Mouse (Mus musculus) embryo, embryonic 11 days (tissue): ENCODE results near the gene Wdr41.

Experiments used
- DNase-seq: peaks from one replicate; pipeline ENCODE4 v3.0.0-alpha.2; 2015

Gene Wdr41

DNA sequence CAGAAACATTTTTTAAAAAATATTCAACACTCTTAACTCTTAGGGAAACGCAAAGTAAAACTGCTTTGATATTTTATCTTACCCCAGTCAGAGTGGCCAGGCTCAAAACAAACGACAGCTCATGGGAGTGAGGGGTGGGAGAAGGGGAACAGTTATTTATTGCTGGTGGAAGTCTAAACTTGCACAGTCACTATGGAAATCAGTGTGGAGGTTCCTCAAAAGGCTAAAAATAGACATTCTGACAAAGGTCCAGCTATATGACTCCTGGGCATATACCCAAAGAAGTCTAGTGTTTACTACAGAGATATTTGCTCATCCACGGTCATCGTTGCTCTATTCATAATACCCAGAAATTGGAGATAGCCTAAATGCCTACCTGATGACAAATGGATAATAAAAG is 62.1 kb downstream of the Wdr41 start:
- DNase-seq = no peak

DNA sequence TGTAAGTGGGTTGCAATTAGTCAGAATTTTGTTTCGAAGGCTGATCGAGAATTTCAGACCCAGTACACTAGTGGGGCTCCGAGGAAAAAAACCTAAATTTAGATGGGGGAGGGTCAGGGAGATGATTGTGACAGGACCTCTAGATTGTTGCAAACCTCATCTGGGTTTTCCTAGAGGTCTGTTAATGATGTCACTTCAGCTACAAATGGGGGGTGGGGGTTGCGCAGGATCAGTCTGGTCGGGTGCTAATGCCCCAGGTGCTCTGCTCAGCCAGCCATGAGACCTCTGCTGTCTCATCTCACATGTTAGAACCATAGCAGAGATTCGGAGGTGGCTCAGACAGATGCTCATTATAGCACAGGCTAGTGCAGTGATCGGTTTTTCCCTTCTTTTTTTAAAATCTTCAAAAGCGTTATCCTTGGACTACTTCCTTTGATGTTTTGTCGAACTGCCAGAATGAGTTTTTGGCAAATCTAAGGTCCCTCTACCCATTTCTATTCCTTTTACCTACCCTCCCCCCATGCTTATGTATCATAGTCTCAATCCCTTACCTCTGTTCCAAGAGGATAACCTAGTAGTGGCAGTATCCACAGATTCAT is 64.1 kb downstream of the Wdr41 start:
- DNase-seq = no peak

DNA sequence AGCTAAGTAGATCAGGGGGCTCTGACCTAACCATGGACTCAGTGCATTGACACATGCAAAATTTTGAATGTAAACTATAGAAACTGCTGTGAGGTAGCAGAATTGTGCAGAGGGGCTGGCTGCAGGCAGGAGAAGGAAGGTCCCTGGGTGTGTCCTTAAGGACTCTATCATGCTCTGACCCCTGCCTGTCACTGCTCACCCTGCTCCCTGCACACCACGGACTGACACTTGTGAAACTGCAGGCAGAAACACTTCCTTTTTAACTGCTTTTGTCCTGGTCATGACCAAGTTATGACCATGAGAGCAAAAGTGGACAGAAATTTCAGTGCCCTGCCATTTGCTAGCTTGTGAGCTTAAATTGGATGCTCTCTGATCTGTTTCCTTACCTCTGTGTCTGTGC is 68.0 kb downstream of the Wdr41 start:
- DNase-seq = no peak

DNA sequence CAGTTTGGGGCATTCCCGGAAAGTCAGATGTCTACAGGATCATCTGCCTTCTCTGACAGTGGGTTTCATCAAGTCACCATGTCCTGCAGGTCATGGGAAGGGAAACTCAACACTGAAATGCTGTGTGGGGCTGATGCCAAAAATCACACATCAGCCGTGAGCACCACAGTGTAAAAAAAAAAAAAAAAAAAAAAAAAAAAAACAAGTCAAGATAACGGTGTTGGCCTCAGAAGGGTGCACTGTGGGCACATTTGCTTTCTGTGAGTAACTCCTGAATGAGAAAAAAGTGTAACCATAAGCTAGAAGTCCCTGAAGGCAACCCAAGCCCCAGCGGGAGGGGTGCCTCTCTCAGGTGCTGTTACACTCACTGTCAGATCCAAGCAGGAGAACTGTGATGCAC is 74.3 kb downstream of the Wdr41 start:
- no peak for DNase-seq

DNA sequence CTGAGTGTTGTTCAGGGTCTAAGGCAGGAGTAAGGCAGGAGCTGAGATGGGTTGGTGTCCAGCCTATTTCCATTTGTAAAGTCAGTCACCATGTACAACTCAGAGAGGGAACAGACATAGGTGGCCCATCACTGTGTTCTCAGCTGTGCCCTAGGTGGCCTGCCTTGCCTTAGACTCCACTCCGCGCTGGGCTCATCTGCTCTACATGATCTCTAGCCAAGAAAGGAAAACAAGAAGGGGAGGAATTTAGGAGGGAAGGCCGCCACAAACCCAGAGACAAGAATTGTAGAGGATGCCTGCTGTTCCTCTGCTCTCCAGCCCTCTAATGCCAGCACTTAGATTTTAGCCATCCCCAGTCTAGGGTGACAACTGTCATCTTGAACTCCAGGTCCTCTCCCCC is 76.3 kb downstream of the Wdr41 start:
- no peak for DNase-seq

DNA sequence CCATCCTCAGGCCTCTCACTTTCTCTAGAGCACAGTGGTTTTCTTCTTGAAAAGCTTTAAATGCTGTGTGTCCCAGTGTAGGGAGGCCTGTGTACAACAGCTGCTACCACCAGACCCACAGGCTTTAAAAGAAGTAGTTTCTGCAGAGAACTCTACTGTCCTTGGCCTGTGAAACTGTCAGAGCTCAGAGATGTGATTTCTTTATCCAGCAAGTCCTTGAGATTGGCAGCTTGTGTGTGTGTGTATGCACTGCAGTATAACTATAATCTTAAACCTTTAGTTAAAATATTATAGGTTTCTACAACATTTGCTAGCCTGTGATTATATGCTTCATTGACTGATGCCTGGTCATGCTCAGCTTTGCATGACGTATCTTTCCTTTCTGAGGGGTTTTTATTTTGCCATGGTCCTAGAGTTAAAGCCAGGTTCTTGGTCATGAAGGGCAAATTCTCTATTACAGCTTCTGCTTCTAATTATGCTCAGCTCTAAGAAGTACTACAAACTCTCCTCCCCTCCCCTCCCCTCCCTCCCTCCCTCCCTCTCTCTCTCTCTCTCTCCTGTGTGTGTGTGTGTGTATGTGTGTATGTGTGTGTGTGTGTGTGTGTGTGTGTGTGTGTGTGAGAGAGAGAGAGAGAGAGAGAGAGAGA is 79.7 kb downstream of the Wdr41 start:
- no peak for DNase-seq

DNA sequence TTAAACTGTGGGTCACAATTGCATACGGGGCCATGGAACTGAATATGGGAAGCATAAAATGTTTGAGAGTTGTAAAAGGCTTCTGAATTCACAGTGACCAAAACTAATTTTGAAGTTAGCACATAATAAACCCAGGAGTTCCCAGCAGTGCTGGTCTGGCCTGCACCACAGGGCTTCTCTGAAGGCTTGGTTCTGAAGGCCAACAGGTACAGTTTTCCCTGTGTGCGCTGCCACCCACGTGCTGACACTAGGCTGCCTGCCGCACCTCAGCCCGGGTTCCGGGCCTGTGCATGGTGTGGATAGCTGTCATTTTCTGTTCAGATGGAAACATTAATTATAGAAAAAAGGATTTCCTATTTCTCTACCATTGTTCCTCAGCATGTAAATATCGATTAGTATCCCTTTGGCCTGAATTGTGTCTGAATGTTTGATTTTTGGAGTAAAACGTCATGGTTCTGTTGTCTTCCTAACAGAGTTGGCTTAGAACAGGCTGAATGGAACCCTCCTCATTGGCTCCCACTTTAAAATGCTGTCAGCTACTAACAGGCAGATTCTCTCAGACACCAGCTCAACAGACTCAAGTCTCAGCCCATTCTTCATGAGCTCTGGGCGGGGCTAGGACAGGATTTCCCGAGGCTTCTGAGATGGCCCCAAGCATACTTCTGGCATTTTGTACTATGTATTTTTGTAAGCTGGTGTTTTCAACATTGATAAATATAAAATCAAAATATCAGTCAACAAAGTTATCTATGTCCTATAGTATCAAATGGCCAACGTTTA is 80.5 kb downstream of the Wdr41 start:
- no peak for DNase-seq

DNA sequence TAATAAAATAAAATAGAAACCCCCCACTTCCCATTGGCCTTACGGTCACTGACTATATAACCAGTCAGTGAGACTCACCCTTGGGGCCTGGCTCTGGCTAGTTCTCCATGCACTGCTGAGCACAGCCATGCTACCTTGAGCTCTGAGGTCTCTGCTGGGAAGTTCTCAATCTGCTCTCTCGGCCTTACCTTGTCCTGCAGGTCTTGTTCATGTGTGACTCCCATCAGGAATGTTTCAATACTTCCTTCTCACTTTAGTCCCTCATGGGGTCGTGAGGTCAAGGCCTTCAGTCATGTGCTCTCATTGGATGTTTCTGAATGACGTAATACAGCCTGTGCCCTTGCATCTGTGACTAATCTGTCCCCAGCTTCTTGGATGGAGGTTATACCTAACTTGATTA is 82.7 kb downstream of the Wdr41 start:
- DNase-seq = no peak

DNA sequence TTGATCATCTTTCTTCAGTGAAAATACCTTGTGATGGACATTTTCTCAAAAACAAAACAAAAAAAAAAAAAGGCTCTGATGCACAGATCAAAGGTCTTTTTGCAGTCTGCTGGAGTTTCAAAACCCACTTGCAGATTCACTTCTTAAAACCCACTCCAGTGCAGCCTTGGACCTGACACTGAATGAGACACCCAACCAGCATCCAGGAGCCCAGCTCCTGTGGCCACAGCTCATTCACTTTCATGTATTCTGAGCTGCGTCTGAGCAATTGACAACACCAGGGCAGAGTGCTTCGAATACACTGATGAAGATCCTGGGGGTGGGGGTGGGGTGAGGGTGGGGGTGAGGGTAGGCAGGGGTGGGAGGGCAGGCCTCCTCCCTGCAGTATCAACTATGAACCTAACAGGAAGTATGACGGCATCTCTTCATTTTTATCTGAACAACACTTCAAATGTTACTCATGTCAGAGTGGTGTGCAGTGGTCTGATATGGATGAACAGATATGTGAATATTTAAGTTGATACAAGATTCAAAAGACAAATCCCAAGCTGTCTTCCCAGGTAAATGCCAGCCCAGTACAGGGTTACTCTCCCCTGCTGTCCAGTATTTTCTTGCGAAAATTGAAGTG is 87.4 kb downstream of the Wdr41 start:
- DNase-seq = no peak

DNA sequence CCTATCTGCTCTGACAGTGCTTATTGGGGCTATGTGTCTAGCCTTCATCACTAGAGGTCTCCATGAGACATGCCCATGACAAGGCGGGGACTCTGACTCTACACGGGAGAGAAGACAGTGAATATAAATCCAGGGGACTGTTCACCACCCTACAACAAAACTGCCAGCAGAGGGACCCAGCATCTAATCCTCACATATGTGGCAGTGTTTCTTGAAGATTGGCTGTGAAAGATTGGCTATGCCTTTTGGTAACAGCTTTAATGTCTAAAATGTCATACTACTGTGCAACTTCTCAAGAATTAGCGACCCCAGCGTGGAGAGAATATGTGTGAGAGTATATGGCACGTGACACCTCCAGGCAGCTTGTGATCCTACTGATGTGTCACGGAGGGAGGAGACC is 91.7 kb downstream of the Wdr41 start:
- DNase-seq = peak; percentile 37

DNA sequence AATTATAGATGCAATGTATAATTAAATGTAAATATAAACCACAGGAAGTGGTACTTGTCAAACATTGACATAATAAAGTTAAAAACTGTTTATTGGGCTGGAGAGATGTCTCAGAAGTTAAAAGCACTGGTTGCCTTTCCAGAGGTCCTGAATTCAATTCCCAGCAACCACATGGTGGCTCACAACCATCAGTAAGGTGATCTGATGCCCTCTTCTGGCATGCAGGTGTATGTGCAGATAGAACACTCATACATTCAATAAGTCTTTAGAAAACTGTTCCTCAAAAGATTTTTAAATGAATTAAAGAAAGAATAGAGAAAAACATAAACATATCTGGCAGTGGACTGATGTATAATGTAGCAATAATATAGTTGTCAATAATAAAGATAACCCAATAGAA is 94.1 kb downstream of the Wdr41 start:
- no peak for DNase-seq
